Mouse (Mus musculus): ENCODE measurements around the gene Ptch2. TPM values are rescaled to one million over a fixed set of nuclear protein-coding genes. Genes with fewer than 3 reads are reported as not detected.
A peak's percentile ranks its signal among the peaks of the same experiment; 100 is the strongest.

Gene Ptch2
- polyA plus RNA-seq, 1 experiment from 2014 or later: 5.6 TPM

- H3K9me3 ChIP-seq (ENCODE audit: control insufficient read depth, low read length): no peaks in the 10 kb centered on the region
- H3K4me2 ChIP-seq (replicated peaks): no peak overlapping the region
- no peak overlapping the region for H3K9ac ChIP-seq
- H3K4me1 ChIP-seq (replicated peaks; ENCODE audit: control insufficient read depth, insufficient read depth, low read length): no peaks in the 10 kb centered on the region
- H3K27me3 ChIP-seq (ENCODE audit: control insufficient read depth, insufficient read depth, low read length): no peaks in the 10 kb centered on the region
- no peak overlapping the region for H3K27ac ChIP-seq
- no peak overlapping the region for H3K4me3 ChIP-seq (replicated peaks; ENCODE audit: low read length)
- no peak for ATAC-seq (ENCODE audit: low FRiP score)
- DNase-seq (ENCODE audit: low spot score): no peak
- 93% methylated on average over 13 of the region's 13 CpGs for WGBS
- peaks cover 17% of the 10 kb centered on the region for H3K36me3 ChIP-seq (replicated peaks; ENCODE audit: control insufficient read depth, insufficient read depth)
Measured at GRCm38 (mm10) chr4:117145248-117145647, 49.4 kb downstream of the Ptch2 start.

GRCm38 (mm10) chr4:117146176-117146575, 50.3 kb downstream of the Ptch2 start:
- WGBS: 36% methylated on average over 15 of the region's 15 CpGs

GRCm38 (mm10) chr4:117148047-117148713, 52.3 kb downstream of the Ptch2 start:
- H3K27ac ChIP-seq: no peak overlapping the region
- DNase-seq (ENCODE audit: low spot score): no peak
- no peak overlapping the region for H3K4me2 ChIP-seq (replicated peaks)
- peaks cover 46% of the 10 kb centered on the region for H3K36me3 ChIP-seq (replicated peaks; ENCODE audit: control insufficient read depth, insufficient read depth)
- no peaks in the 10 kb centered on the region for H3K9me3 ChIP-seq (ENCODE audit: control insufficient read depth, low read length)
- 85% methylated on average over 18 of the region's 18 CpGs for WGBS
- no peak overlapping the region for H3K9ac ChIP-seq
- ATAC-seq (ENCODE audit: low FRiP score): no peak
- H3K27me3 ChIP-seq (ENCODE audit: control insufficient read depth, insufficient read depth, low read length): no peaks in the 10 kb centered on the region
- no peaks in the 10 kb centered on the region for H3K4me1 ChIP-seq (replicated peaks; ENCODE audit: control insufficient read depth, insufficient read depth, low read length)
- no peak overlapping the region for H3K4me3 ChIP-seq (replicated peaks; ENCODE audit: low read length)

More at GRCm38 (mm10) chr4:117146176-117146575, 50.3 kb downstream of the Ptch2 start:
- Histone ChIP-seq H3K4me3 (replicated peaks; ENCODE audit: low read length) (no peak overlapping the region), H3K9me3 (ENCODE audit: control insufficient read depth, low read length) (no peaks in the 10 kb centered on the region), H3K9ac (no peak overlapping the region), H3K4me2 (replicated peaks) (no peak overlapping the region), H3K27ac (no peak overlapping the region), H3K4me1 (replicated peaks; ENCODE audit: control insufficient read depth, insufficient read depth, low read length) (no peaks in the 10 kb centered on the region), H3K27me3 (ENCODE audit: control insufficient read depth, insufficient read depth, low read length) (no peaks in the 10 kb centered on the region), H3K36me3 (replicated peaks; ENCODE audit: control insufficient read depth, insufficient read depth) (peaks cover 26% of the 10 kb centered on the region)
- no peak for ATAC-seq (ENCODE audit: low FRiP score)
- peak; percentile 64 for DNase-seq (ENCODE audit: low spot score)

GRCm38 (mm10) chr4:117148815-117149214, 52.9 kb downstream of the Ptch2 start:
- no peak overlapping the region for H3K4me3 ChIP-seq (replicated peaks; ENCODE audit: low read length)
- H3K9ac ChIP-seq: no peak overlapping the region
- WGBS: 73% methylated on average over 24 of the region's 24 CpGs
- H3K27ac ChIP-seq: no peak overlapping the region
- DNase-seq (ENCODE audit: low spot score): no peak
- H3K9me3 ChIP-seq (ENCODE audit: control insufficient read depth, low read length): no peaks in the 10 kb centered on the region
- H3K4me1 ChIP-seq (replicated peaks; ENCODE audit: control insufficient read depth, insufficient read depth, low read length): no peaks in the 10 kb centered on the region
- peaks cover 52% of the 10 kb centered on the region for H3K36me3 ChIP-seq (replicated peaks; ENCODE audit: control insufficient read depth, insufficient read depth)
- H3K4me2 ChIP-seq (replicated peaks): no peak overlapping the region
- no peaks in the 10 kb centered on the region for H3K27me3 ChIP-seq (ENCODE audit: control insufficient read depth, insufficient read depth, low read length)
- ATAC-seq (ENCODE audit: low FRiP score): no peak

GRCm38 (mm10) chr4:117149291-117150211, 53.7 kb downstream of the Ptch2 start:
- DNase-seq (ENCODE audit: low spot score) (no peak), ATAC-seq (ENCODE audit: low FRiP score) (no peak)
- Histone ChIP-seq H3K4me2 (replicated peaks) (no peak overlapping the region), H3K27me3 (ENCODE audit: control insufficient read depth, insufficient read depth, low read length) (no peaks in the 10 kb centered on the region), H3K9me3 (ENCODE audit: control insufficient read depth, low read length) (no peaks in the 10 kb centered on the region), H3K27ac (no peak overlapping the region), H3K36me3 (replicated peaks; ENCODE audit: control insufficient read depth, insufficient read depth) (peaks cover 60% of the 10 kb centered on the region), H3K4me3 (replicated peaks; ENCODE audit: low read length) (no peak overlapping the region), H3K4me1 (replicated peaks; ENCODE audit: control insufficient read depth, insufficient read depth, low read length) (peaks cover 4% of the 10 kb centered on the region; the same call in 1 of the 2 replicates), H3K9ac (no peak overlapping the region)
- 77% methylated on average over 6 of the region's 6 CpGs for WGBS

- Histone ChIP-seq H3K9me3 (ENCODE audit: control insufficient read depth, low read length) (no peaks in the 10 kb centered on the region), H3K4me2 (replicated peaks) (no peak overlapping the region), H3K4me1 (replicated peaks; ENCODE audit: control insufficient read depth, insufficient read depth, low read length) (peaks cover 9% of the 10 kb centered on the region; the same call in 1 of the 2 replicates), H3K27me3 (ENCODE audit: control insufficient read depth, insufficient read depth, low read length) (no peaks in the 10 kb centered on the region), H3K27ac (no peak overlapping the region), H3K9ac (no peak overlapping the region), H3K4me3 (replicated peaks; ENCODE audit: low read length) (no peak overlapping the region), H3K36me3 (replicated peaks; ENCODE audit: control insufficient read depth, insufficient read depth) (peaks cover 64% of the 10 kb centered on the region)
- no peak for DNase-seq (ENCODE audit: low spot score)
- 93% methylated on average over 6 of the region's 6 CpGs for WGBS
- ATAC-seq (ENCODE audit: low FRiP score): no peak
Measured at GRCm38 (mm10) chr4:117150212-117150733, 54.4 kb downstream of the Ptch2 start.

GRCm38 (mm10) chr4:117151416-117151815, 55.5 kb downstream of the Ptch2 start:
- H3K27me3 ChIP-seq (ENCODE audit: control insufficient read depth, insufficient read depth, low read length): no peaks in the 10 kb centered on the region
- no peak overlapping the region for H3K4me2 ChIP-seq (replicated peaks)
- H3K9me3 ChIP-seq (ENCODE audit: control insufficient read depth, low read length): no peaks in the 10 kb centered on the region
- no peak overlapping the region for H3K4me3 ChIP-seq (replicated peaks; ENCODE audit: low read length)
- peaks cover 64% of the 10 kb centered on the region for H3K36me3 ChIP-seq (replicated peaks; ENCODE audit: control insufficient read depth, insufficient read depth)
- H3K27ac ChIP-seq: no peak overlapping the region
- ATAC-seq (ENCODE audit: low FRiP score) (no peak), DNase-seq (ENCODE audit: low spot score) (no peak)
- H3K4me1 ChIP-seq (replicated peaks; ENCODE audit: control insufficient read depth, insufficient read depth, low read length): peaks cover 9% of the 10 kb centered on the region; the same call in 1 of the 2 replicates
- H3K9ac ChIP-seq: no peak overlapping the region
- WGBS: 88% methylated on average over 1 of the region's 1 CpGs

- no peak overlapping the region for H3K9ac ChIP-seq
- H3K9me3 ChIP-seq (ENCODE audit: control insufficient read depth, low read length): no peaks in the 10 kb centered on the region
- 87% methylated on average over 5 of the region's 5 CpGs for WGBS
- H3K36me3 ChIP-seq (replicated peaks; ENCODE audit: control insufficient read depth, insufficient read depth): peaks cover 64% of the 10 kb centered on the region
- no peak overlapping the region for H3K27ac ChIP-seq
- DNase-seq (ENCODE audit: low spot score) (no peak), ATAC-seq (ENCODE audit: low FRiP score) (no peak)
- no peak overlapping the region for H3K4me2 ChIP-seq (replicated peaks)
- H3K4me1 ChIP-seq (replicated peaks; ENCODE audit: control insufficient read depth, insufficient read depth, low read length): peaks cover 9% of the 10 kb centered on the region; the same call in 1 of the 2 replicates
- no peak overlapping the region for H3K4me3 ChIP-seq (replicated peaks; ENCODE audit: low read length)
- H3K27me3 ChIP-seq (ENCODE audit: control insufficient read depth, insufficient read depth, low read length): no peaks in the 10 kb centered on the region
Measured at GRCm38 (mm10) chr4:117152714-117153113, 56.8 kb downstream of the Ptch2 start.

All from hindbrain, embryonic 14.5 days (tissue).